Mouse (Mus musculus): ENCODE results near the gene Prkag2.

DNA sequence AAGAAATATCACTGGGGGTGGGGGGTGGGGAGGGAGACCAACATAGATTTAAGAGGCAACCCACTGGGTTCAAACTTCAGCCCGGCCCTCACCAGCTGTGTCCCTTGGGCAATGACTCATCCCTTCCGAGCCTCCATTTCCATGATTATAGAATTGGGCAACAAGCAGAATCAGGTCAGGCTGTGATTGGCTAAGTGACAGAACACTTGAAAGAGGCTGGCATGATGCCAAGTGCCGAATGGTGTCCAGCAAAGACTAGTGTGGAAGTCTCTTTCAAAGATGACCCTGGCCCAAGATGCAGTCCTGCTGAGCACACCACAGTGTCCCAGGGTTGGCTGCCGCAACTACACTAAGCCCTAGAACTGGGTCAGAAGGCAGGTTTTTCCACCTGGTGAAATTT is 14.2 kb downstream of the Prkag2 start:
- TF ChIP-seq NANOG (IDR thresholded peaks at IDR 0.05; ENCODE audit: borderline replicate concordance, low read length) (no peak), CTCF (conservative IDR thresholded peaks at IDR 0.05; ENCODE audit: low read length) (no peak), POU5F1 (IDR thresholded peaks at IDR 0.05; ENCODE audit: borderline replicate concordance, low read length) (no peak)

Data from E14TG2a.4 (cell line).